Mouse (Mus musculus) gastrocnemius, postnatal 36 days (tissue): ENCODE measurements around the gene Olfr1138. TPM values are rescaled to one million over a fixed set of nuclear protein-coding genes. Genes with fewer than 3 reads are reported as not detected.

Source experiments
- DNase-seq, 2 experiments: peaks; one replicate each; pipeline ENCODE4 v3.0.0; 2022
- intact Hi-C: fragments of 180-260 bp; cut with DNase I; formaldehyde crosslinking; loops from one replicate; pipeline ENCODE4 v1.15.1; 2025
- long read RNA-seq, 2 experiments: library from polyadenylated mRNA; stranded (forward); transcript quantifications; one replicate each; pipeline ENCODE4 v2.0.0; 2021
- total RNA-seq, 2 experiments: library from RNA; stranded (reverse); gene quantifications; 2 replicates each; pipeline ENCODE4 v1.2.3; 2021

Gene Olfr1138
- total RNA-seq = not detected
- long read RNA-seq, experiment 1 = 0 reads
- long read RNA-seq, experiment 2 = 0 reads

DNA sequence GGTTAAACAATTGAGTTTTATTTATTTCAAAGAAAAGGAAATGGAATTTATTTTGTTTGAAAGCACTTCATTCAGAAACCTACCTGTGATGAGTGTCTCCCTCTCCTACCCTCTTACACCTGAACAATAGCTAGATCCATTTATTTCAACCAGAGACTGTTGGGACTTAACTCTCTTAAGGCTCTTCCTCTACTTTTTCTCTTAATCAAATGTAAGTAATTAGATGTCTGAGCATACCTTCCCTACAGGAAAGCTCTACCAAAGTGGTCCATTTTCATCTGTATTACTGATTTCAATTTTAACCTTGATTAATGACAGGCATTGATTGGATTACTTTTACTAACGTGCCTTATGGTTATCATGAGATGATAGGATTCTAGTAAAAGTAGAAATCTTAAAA lies at the start of gene Olfr1138:
Olfr1138 (minus strand) TSS at position 101 of the 400 bp plus-strand sequence.
- DNase-seq = no peak
- intact Hi-C loops = no loop called here

DNA sequence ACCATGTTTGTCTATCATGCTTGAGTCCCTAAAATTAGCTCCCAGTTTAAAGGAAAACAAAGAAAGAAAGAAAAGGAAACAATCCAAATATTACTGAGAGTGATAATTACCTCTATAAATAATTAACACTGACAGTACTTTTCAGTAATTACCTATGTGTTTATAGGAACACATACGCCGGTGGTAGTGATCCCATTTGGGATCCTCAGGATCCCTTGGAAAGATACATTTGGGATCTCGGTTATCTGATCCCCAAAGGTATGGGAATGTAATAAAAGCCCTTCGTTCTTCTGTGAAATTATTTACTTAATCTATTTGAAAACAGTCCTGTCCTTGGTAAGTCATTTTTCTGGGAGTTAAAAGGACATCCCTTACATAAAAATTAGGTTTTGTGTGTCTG lies 39.4 kb upstream of the Olfr1138 start, which contains the start of gene Olfr152:
Olfr152 (plus strand) TSS at position 301 of the 400 bp plus-strand sequence.
- no peak for DNase-seq
- intact Hi-C loops = no loop called here

DNA sequence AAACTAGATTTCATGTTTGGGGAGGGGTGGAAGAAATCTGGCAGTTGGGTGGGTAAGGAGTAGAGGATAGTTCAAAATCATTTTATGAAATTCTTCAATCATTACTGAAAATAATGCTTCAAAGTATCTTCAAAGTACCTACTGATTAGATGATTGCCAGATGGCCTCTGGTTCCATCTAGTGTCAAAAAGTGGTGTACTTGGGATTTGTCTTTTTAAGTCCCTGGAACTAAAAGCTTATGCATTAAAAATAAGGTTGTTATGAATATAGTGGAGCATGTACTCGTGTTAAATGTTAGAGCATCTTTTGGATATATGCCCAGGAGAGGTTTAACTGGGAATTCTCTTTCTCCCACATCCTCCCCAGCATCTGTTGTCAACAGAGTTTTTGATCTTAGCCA lies 36.4 kb upstream of the Olfr1138 start:
- no peak for DNase-seq
- intact Hi-C loops = no loop called here

DNA sequence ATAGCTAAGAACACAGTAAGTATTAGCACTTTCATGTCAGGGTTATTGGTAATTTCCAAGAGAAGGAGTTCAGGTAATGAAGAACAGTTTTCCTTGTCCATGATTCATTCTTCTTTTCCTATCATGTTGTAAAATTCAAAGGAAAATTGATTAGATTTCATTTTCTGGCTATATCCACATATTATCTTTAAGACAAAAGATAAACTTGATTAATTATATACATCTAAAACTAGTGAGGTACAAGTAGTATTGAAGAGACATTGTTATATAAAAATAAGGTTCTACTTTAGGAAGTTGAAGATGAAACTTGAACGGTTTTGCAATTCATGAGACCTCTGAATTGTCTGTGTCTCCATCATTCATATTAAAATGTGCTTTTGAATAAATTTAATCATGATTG lies 14.1 kb upstream of the Olfr1138 start, which contains the start of gene Olfr1141:
Olfr1141 (minus strand) TSS at position 101 of the 400 bp plus-strand sequence.
- DNase-seq = no peak
- intact Hi-C loops = no loop called here

DNA sequence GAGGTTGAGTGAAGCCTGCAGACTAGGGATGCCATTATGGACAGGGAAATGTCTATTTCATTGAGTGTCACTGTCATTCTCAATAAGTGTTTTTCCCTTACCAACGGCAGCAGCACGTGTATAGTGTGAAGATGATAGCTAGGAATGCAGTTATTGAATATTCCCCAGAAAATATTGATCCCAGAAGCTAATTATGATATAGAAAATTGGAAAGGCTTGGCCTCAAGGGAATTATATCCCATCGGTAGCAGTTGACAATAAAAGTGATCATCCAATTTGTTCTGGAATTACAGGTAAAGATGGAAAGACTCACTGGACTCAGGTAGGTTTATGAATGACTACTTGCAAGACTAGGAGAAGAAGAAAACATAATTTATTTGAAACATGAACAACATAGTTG lies 3.7 kb upstream of the Olfr1138 start, which contains the start of gene Olfr1140:
Olfr1140 (plus strand) TSS at position 301 of the 400 bp plus-strand sequence.
- intact Hi-C loops = no loop called here
- DNase-seq = no peak

DNA sequence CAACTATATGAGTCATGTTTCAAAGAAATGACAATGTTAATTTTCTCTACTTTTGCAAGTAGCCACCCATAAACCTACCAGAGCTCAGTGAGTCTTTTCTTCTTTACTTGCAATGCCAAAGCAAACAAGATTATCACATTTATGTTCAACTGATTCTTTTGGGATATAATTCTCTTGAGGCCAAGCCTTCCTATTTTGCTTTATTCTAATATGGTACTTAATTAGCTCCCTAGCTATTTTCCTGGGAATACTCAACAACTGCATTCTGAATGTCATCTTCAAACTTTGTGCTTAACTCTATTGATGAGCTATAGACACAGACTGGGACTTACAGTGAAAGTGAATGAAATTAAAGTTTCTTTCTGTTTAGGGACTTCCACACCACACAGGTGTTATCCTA lies 26.7 kb downstream of the Olfr1138 start, which contains the start of gene Olfr1137:
Olfr1137 (minus strand) TSS at position 101 of the 400 bp plus-strand sequence.
- intact Hi-C loops = no loop called here
- no peak for DNase-seq

DNA sequence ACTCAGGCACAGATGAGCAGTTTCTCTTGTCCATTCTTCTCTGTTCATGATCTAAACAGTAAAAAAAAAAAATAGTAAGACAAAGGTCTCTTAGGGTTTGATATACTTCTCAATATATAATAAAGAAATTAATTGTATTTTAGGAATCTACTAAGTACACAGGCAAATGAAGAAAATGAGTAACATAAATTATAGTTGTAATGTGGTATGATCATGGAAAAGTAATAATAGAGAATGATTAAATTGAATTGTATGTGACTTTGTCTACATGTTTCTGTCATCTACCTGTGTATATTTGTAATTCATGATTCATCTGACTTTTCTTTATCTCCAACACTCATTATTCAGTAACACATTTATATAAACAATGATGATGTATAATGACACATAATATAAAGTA lies 45.9 kb downstream of the Olfr1138 start, which contains the start of gene Olfr1136:
Olfr1136 (minus strand) TSS at position 101 of the 400 bp plus-strand sequence.
- no peak for DNase-seq
- intact Hi-C loops = no loop called here

Other genes with a start within 250 kb of the Olfr1138 start
- gene Pramel7, start 242.9 kb downstream of the Olfr1138 start, total RNA-seq = not detected
- gene Pramel6, start 233.4 kb downstream of the Olfr1138 start, total RNA-seq = not detected
- gene Olfr153, start 208.2 kb downstream of the Olfr1138 start, total RNA-seq = not detected
- not detected for gene Olfr1128, start 194.4 kb downstream of the Olfr1138 start, total RNA-seq
- not detected for gene Olfr1129, start 166.1 kb downstream of the Olfr1138 start, total RNA-seq
- not detected for gene Olfr1130, start 133.8 kb downstream of the Olfr1138 start, total RNA-seq
- not detected for gene Olfr1131, start 112.9 kb downstream of the Olfr1138 start, total RNA-seq
- gene Olfr1132, start 102.4 kb downstream of the Olfr1138 start, total RNA-seq = not detected
- not detected for gene Olfr1133, start 92.6 kb downstream of the Olfr1138 start, total RNA-seq
- not detected for gene Olfr1134, start 81.5 kb downstream of the Olfr1138 start, total RNA-seq
- gene Olfr1135, start 66.3 kb downstream of the Olfr1138 start, total RNA-seq = not detected
- gene Olfr1136, start 46.0 kb downstream of the Olfr1138 start, total RNA-seq = not detected
- not detected for gene Olfr1137, start 26.8 kb downstream of the Olfr1138 start, total RNA-seq
- not detected for gene Olfr1140, start 3.8 kb upstream of the Olfr1138 start, total RNA-seq
- not detected for gene Olfr1141, start 14.0 kb upstream of the Olfr1138 start, total RNA-seq
- not detected for gene Olfr152, start 39.5 kb upstream of the Olfr1138 start, total RNA-seq
- gene Olfr1143, start 60.6 kb upstream of the Olfr1138 start, total RNA-seq = not detected
- not detected for gene Olfr1145, start 69.8 kb upstream of the Olfr1138 start, total RNA-seq
- gene Olfr1148, start 90.6 kb upstream of the Olfr1138 start, total RNA-seq = not detected
- gene Olfr1150-ps1, start 104.0 kb upstream of the Olfr1138 start, total RNA-seq = not detected
- not detected for gene Olfr1151, start 115.9 kb upstream of the Olfr1138 start, total RNA-seq
- not detected for gene Olfr1152, start 126.5 kb upstream of the Olfr1138 start, total RNA-seq
- not detected for gene Olfr1153, start 155.0 kb upstream of the Olfr1138 start, total RNA-seq
- not detected for gene Olfr1154, start 165.2 kb upstream of the Olfr1138 start, total RNA-seq
- gene Olfr1155, start 205.2 kb upstream of the Olfr1138 start, total RNA-seq = not detected
- gene Olfr1156, start 213.1 kb upstream of the Olfr1138 start, total RNA-seq = not detected
- gene Olfr1157, start 228.3 kb upstream of the Olfr1138 start, total RNA-seq = not detected
- not detected for gene Olfr74, start 234.7 kb upstream of the Olfr1138 start, total RNA-seq